Mouse (Mus musculus) MEL (cell line): ENCODE results near the gene Tead1.

Source experiments
- CHD2 ChIP-seq: IDR thresholded peaks from 2 replicates; pipeline ENCODE4 v1.6.1; 2011; ENCODE audit warnings: low read length, improper control_type of control experiment
- CTCF ChIP-seq, 3 experiments: IDR thresholded peaks in 2 of 3; conservative IDR thresholded peaks in 1 of 3; 2 replicates each; pipeline ENCODE4 v1.5.1; 2011 to 2012; ENCODE audit warnings: low read length in 3 of 3, low read depth in 2 of 3, mild to moderate bottlenecking in 2 of 3, improper control_type of control experiment in 1 of 3, inconsistent platforms in 1 of 3, mixed read lengths in 1 of 3, moderate library complexity in 1 of 3; ENCODE audit not compliant: control insufficient read depth in 1 of 3, insufficient read depth in 1 of 3, poor library complexity in 1 of 3, severe bottlenecking in 1 of 3
- ETS1 ChIP-seq: IDR thresholded peaks from 2 replicates; pipeline ENCODE4 v1.6.1; 2012; ENCODE audit warnings: low read depth, mild to moderate bottlenecking, inconsistent platforms, low read length, improper control_type of control experiment, moderate library complexity
- GATA1 ChIP-seq: IDR thresholded peaks from 2 replicates; pipeline ENCODE4 v1.6.1; 2011; ENCODE audit warnings: low read depth, low read length, improper control_type of control experiment
- MYC ChIP-seq: IDR thresholded peaks from 2 replicates; pipeline ENCODE4 v1.6.1; 2011; ENCODE audit warnings: low read depth, mild to moderate bottlenecking, low read length, improper control_type of control experiment, moderate library complexity
- NELFE ChIP-seq: IDR thresholded peaks from 2 replicates; pipeline ENCODE4 v1.6.1; 2011; ENCODE audit warnings: low read depth, low read length, improper control_type of control experiment
- NRF1 ChIP-seq: IDR thresholded peaks from 2 replicates; pipeline ENCODE4 v1.6.1; 2014; ENCODE audit warnings: low read depth, mild to moderate bottlenecking, inconsistent platforms, low read length, improper control_type of control experiment, moderate library complexity; ENCODE audit not compliant: poor library complexity, insufficient read depth, severe bottlenecking
- POLR2A ChIP-seq, 2 experiments: IDR thresholded peaks; 2 replicates each; pipeline ENCODE4 v1.6.1; 2011 to 2012; ENCODE audit warnings: low read length in 2 of 2, mild to moderate bottlenecking in 2 of 2, control low read depth in 1 of 2, improper control_type of control experiment in 1 of 2, low read depth in 1 of 2, moderate library complexity in 1 of 2; ENCODE audit not compliant: control insufficient read depth in 1 of 2, insufficient read depth in 1 of 2, poor library complexity in 1 of 2
- POLR2AphosphoS2 ChIP-seq: IDR thresholded peaks from 2 replicates; pipeline ENCODE4 v1.6.1; 2011; ENCODE audit warnings: low read length, improper control_type of control experiment
- RAD21 ChIP-seq: IDR thresholded peaks from 2 replicates; pipeline ENCODE4 v1.6.1; 2011; ENCODE audit warnings: mild to moderate bottlenecking, low read depth, low read length, improper control_type of control experiment
- SIN3A ChIP-seq: IDR thresholded peaks from 2 replicates; pipeline ENCODE4 v1.6.1; 2012; ENCODE audit warnings: low read length, improper control_type of control experiment, inconsistent platforms
- TAL1 ChIP-seq: IDR thresholded peaks from 2 replicates; pipeline ENCODE4 v1.6.1; 2012; ENCODE audit warnings: mild to moderate bottlenecking, inconsistent platforms, low read length, moderate library complexity, mixed read lengths
- TBP ChIP-seq: IDR thresholded peaks from 2 replicates; pipeline ENCODE4 v1.8.0; 2011; ENCODE audit warnings: low read depth, low read length, improper control_type of control experiment
- TCF12 ChIP-seq: IDR thresholded peaks from 2 replicates; pipeline ENCODE4 v1.6.1; 2014; ENCODE audit warnings: low read depth, mild to moderate bottlenecking, inconsistent platforms, low read length, improper control_type of control experiment, moderate library complexity

- no peak for TF ChIP-seq SIN3A
- TF ChIP-seq POLR2A (IDR thresholded peaks at IDR 0.05; ENCODE audit: control insufficient read depth in 1 of 2, insufficient read depth in 1 of 2, low read depth in 1 of 2, low read length in 2 of 2, poor library complexity in 1 of 2) = no peak
- no peak for TF ChIP-seq CTCF (IDR thresholded peaks at IDR 0.05 in 2 of 3, conservative IDR thresholded peaks at IDR 0.05 in 1 of 3; ENCODE audit: control insufficient read depth in 1 of 3, insufficient read depth in 1 of 3, low read depth in 2 of 3, low read length in 3 of 3, poor library complexity in 1 of 3, severe bottlenecking in 1 of 3)
- TF ChIP-seq ETS1 = no peak
- TF ChIP-seq CHD2 = no peak
- no peak for TF ChIP-seq NELFE
- TF ChIP-seq NRF1 = no peak
- TF ChIP-seq MYC = no peak
- no peak for TF ChIP-seq TCF12
- TF ChIP-seq TBP = no peak
- no peak for TF ChIP-seq GATA1
- TF ChIP-seq TAL1 = no peak
- no peak for TF ChIP-seq RAD21
- TF ChIP-seq POLR2AphosphoS2 = no peak
Observed at GRCm38 (mm10) chr7:112901710-112902109, 222.6 kb downstream of the Tead1 start.
